Mouse (Mus musculus): ENCODE data around the gene Lrrfip1.

DNA sequence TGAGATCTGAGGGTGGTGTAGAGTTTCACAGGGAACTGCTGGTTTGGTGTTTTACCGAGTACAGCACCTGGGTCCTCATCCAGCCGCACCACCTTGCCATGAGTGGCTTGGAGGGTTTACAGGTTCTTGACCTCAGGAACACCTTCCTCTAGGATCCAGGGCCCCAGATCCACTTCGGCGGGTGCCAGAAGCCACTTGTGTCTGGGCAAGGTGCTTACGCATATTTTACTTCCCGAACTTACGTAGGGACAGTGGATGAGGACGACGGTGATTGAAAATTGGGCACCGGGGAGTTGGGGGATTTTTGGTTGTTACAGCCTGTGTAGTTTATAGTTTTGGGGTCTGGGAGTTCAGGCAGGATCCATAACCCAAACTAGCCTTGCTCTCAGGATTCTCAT is 55.5 kb downstream of the Lrrfip1 start:
- TF ChIP-seq MAX (IDR thresholded peaks at IDR 0.05) (no peak), CTCF (IDR thresholded peaks at IDR 0.05; ENCODE audit: control insufficient read depth, insufficient read depth, insufficient read length) (no peak)

Measured in C2C12 (cell line).